In the genomic region with DNA sequence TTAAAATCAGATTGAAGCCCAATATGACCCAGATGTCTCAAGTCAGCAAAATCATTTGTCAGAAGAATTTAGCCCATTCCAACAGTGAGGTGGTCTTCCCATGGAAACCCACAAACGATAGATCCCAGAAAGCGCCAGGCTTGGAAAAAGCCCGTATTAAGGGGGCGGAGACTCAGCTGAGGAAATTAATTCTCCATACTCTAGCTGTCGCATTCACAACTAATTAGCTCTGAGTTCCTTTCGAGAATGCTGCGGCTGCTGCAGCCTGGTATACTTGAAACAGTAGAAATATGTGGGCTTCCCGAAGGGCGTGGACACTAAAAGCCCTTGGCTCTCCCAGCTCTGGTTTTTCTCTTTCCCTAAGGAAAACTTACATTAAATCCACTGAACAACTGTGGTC, we compare ENCODE assay signal across 28 mouse cellular contexts.
"Had no signal": no experiment of that assay in that cellular context is flagged by ENCODE, and none has a peak within 500 bp of the region (broad histone marks: within the 10 kb centered on the region; RNA-seq: fewer than 3 reads in every experiment).

No protein-coding gene starts in this region.

- H3K27ac ChIP-seq: heart, adult 2 months; heart, embryonic 13.5 days; heart, embryonic 15.5 days; hindbrain, embryonic 12.5 days; hindbrain, embryonic 14.5 days; kidney, embryonic 15.5 days; kidney, postnatal 0 days; limb, embryonic 12.5 days; liver, embryonic 13.5 days; liver, embryonic 15.5 days had no signal

- DNase-seq: gastrocnemius, postnatal 14 days; gastrocnemius, postnatal 36 days; heart, adult 2 months; heart, postnatal 14 days; heart, postnatal 36 days; kidney, adult 11 months; kidney, adult 2 months; kidney, adult 9 months; kidney, postnatal 14 days; kidney, postnatal 36 days; layer of hippocampus, adult 9-11 months; layer of hippocampus, postnatal 36 days; left cerebral cortex, postnatal 4 days; liver; liver, embryonic 13.5 days; liver, postnatal 0 days had no signal

- ATAC-seq: hindbrain, embryonic 16.5 days; intestine, embryonic 16.5 days; liver, postnatal 0 days had no signal

- H3K4me1 ChIP-seq: heart, embryonic 13.5 days; heart, embryonic 15.5 days; hindbrain, embryonic 12.5 days; kidney, embryonic 15.5 days; limb, embryonic 12.5 days; liver, embryonic 13.5 days; liver, embryonic 15.5 days had no signal

- H3K4me2 ChIP-seq: heart, embryonic 11.5 days; heart, embryonic 13.5 days; heart, embryonic 15.5 days; hindbrain, embryonic 12.5 days; hindbrain, embryonic 14.5 days; kidney, embryonic 15.5 days; limb, embryonic 12.5 days; liver, embryonic 11.5 days; liver, embryonic 13.5 days; liver, embryonic 15.5 days had no signal

- H3K36me3 ChIP-seq: heart, embryonic 13.5 days; heart, embryonic 15.5 days; hindbrain, embryonic 12.5 days; kidney, embryonic 15.5 days; limb, embryonic 12.5 days; liver, embryonic 13.5 days; liver, embryonic 15.5 days had no signal

- H3K9me3 ChIP-seq: heart, embryonic 13.5 days; heart, embryonic 15.5 days; hindbrain, embryonic 12.5 days; liver, embryonic 15.5 days had no signal

- H3K4me3 ChIP-seq: heart, adult 2 months; heart, embryonic 13.5 days; heart, embryonic 15.5 days; hindbrain, embryonic 12.5 days; kidney, embryonic 15.5 days; limb, embryonic 12.5 days; liver, embryonic 13.5 days; liver, embryonic 15.5 days had no signal

- H3K27me3 ChIP-seq: heart, embryonic 13.5 days; heart, embryonic 15.5 days; hindbrain, embryonic 12.5 days; kidney, embryonic 15.5 days; liver, embryonic 13.5 days; liver, embryonic 15.5 days had no signal

- H3K9ac ChIP-seq: heart, embryonic 13.5 days; heart, embryonic 15.5 days; hindbrain, embryonic 12.5 days; hindbrain, embryonic 14.5 days; kidney, embryonic 15.5 days; limb, embryonic 12.5 days; liver, embryonic 13.5 days; liver, embryonic 15.5 days; liver, postnatal 0 days had no signal
